Mouse (Mus musculus) ovary, postnatal 14 days (tissue): ENCODE data around the gene Eif3l.

Experiments used
- DNase-seq: peaks from one replicate; pipeline ENCODE4 v3.0.0; 2022; ENCODE audit warnings: low spot score

The Eif3l gene

DNA sequence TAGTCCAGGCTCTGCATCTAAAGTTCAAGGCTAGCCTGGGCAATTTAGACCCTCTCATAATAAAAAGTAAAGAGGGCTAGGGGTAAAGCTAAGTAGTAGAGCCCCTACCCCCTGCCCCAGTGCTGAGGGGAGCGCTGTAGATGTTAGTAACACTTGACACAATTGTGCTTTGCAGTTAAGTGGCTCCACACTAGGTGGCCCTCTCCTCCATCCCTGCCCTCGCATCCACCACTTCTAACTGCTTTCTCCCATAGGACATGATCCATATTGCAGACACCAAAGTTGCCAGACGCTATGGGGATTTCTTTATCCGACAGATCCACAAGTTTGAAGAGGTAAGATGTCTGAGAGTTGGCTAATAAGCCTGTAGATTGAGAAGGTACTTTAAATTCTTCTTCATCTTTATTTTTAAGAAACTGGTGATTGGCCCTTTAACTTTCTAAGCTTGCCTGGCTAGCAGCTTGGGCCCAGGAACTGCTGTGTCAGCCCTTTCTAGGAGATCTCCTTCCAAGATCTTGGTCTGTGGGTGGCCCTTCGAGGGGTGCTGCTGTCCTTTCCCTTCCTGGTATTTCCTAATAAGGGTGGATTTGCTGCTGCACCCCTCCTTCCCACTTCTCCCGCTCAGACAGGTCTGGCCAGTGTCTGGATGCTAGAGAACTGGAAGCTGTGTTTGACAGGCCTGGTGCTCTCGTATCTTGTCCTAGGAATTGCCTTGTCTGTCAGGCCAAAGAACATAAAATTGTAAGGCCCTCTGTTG lies 18.3 kb downstream of the Eif3l start:
- DNase-seq, result no peak

DNA sequence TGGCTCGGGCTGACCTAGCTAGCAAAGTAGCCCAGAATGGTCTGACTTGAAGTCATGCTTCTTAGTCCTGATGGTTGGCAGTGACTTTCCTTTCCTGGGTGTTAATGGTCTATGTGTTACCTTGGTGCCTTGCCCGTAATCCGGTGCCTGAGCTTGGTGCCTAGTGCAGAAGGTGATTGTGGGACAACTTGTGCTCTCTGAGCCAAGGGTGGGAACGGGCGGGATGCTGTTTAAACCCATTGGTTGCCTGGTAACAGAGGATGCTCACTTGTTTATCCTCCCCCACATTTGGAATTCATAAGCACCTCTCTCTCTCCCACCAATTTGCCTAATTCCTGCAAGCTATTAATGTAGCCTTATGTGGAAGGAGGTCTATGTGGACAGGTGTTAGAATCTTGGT lies 20.5 kb downstream of the Eif3l start:
- DNase-seq, result no peak

DNA sequence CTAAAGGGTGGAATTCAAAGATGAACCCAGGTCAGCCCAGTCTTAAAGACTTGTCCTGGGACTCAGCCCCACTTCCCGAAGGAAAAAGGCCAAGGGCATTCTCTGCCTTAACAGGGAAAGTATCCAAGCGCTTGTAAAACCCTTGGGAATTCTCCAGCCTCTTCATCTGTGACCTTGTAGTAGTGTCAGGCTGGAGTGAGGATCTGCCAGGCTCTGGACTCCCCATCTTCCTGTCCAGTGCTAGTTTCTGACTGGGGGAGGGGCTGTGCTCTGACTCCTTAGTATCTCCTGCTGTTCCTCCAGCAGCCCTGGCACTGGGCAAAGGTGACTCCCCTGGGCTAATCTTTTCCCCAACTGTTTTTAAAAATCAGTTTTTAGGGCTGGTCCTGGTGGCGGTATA lies 21.6 kb downstream of the Eif3l start:
- DNase-seq, result no peak

DNA sequence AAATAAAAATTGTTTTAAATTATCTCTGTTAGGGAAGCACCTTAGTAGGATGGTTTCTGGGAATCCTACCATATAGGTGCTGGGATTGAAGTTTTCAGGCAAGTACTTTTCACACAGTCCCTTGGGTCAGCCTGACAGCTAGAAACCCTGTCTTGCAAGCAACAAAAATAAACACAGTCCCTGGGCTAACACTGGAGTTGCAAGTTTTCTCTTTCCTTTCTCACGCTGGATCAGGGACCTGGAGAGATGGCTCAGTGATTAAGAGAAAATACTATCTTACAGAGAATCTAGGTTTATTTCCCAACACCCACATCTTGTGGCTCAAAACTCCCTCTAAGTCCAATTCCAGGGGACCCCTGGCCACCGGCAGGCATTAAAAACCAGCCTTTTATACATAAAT lies 22.2 kb downstream of the Eif3l start:
- DNase-seq, result no peak

DNA sequence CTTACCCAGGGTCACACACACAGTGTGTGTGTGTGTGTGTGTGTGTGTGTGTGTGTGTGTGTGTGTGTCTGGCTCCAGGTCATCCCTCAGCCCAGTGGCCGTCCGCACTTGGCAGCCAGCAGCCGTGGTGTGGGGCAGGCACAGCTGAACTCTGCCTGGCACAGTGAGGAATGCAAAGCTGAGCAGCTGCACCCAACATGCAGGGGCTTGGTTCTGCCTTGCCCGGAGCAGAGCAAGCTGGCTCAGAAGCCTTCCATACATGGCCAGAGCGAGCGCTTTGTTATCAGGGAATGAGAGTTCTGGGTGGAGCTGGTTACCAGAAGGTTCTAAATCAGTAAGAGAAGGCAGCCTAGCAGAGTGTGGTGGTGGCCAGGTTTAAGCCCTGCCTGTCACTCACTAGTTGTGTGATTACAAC lies 22.6 kb downstream of the Eif3l start:
- DNase-seq, result peak; percentile 36

DNA sequence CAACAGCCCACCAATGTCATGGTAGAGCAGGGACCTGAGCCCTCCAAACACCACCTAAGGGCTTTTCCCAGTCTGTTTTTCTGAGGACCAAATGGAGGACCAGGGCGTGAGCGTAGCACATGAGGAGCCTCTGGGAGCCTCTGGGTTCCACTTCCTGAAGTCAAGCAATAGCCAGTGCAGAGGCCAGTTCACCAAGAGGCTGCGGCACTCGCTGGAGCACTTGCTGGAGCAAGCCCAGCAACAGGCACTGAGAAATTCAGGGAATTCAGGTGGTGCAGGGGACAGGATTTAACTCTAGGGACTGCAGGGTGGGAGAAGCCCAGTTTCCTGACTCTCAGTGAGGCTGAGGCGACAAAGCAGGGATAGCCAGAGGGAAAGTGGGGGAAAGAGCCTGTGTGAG lies 23.2 kb downstream of the Eif3l start:
- no peak for DNase-seq

DNA sequence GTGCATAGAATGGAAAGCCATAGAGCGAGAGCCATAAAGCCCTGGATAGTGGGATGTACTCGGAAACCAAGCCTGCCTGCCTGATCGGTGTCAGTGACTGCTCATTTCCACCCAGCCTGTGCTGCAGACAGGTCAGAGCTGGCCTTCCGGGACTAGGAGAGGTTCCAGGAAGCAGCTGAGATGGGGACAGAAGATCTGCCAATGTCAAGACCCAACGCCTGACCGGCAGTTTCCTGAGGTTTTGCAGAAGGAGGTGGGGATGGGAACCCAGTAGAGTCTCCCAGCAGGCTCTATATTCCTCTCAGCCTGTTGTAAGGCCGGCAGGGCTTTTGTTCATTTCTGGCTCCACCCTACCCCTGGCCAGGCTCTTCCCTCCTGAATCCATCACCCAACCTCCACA lies 23.9 kb downstream of the Eif3l start:
- DNase-seq, result no peak

DNA sequence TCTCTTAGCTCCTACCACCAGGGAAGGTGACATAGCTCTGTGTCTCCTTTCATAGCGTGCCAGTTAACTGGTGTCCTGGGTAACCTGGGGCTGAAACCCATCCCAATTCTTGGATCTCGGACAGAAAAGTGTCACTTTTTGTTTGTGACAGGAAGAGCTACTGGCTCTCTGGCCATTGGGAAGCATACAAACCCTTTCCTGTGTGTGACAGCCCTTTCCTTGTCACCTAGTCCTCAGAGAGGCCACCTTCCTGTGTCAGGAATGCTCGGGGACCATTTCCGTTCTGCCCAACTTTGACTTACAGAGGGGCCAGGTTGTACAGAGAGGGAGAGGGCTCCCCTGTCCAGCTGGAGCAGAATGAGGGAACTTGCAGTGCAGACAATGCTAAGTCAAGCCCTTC lies 24.5 kb downstream of the Eif3l start:
- DNase-seq, result no peak

DNA sequence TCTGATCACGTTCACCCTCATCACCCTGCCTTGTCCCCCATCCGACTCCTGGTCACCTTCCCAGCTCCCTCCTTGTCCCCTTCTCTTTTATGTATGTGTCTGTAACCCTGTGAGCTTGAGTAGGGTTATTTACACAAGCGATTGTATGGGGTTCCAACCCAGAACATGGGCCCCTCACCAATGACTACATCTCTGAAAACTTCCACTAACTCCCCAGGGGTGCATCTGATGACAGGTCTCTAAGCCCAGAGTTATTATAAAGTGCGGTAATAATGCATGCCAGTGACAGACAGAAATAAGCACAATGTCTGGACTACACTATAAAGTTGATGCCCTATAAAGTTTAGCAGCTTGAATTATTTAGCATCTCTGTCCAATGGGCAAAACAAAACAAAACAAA lies 25.4 kb downstream of the Eif3l start:
- DNase-seq, result no peak

DNA sequence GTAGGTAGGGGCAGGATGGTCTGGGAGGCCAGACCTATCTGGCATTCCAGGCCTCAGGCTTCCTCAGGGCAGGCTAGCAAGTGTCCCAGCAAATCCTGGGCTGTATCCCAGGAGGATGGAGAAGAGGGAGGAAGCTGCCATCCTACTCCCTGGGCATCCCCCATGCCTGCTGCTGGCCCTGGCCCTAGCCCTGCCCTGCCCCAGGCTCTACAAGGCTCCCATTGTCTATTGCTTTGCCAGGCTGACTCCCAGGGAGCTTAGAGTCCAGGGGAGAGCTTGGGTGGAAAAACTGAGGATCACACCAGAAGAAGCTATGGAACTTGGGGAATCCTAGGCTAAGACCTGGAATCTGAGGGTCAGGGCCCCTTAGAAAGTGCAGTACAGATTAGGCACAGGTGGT lies 26.6 kb downstream of the Eif3l start:
- DNase-seq, result no peak

DNA sequence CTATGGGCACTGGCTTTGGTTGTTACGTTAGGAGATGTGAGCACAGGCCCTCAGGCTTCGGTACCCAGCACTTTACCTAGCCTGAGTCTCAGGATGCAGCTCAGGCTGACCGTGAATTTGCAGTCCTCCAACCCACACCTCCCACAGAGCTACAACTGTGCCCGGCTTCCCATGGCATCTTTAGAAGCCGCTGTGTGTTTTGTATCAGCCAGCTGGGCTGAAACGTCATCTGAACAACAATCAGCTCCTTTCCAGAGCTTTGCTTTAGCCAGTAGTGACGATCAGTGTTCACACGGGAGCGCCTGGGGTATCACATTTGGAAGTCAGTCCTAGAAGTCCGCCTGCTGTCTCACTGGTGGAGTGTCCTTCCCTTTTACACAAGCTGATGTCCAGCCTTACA lies 28.3 kb downstream of the Eif3l start:
- no peak for DNase-seq

DNA sequence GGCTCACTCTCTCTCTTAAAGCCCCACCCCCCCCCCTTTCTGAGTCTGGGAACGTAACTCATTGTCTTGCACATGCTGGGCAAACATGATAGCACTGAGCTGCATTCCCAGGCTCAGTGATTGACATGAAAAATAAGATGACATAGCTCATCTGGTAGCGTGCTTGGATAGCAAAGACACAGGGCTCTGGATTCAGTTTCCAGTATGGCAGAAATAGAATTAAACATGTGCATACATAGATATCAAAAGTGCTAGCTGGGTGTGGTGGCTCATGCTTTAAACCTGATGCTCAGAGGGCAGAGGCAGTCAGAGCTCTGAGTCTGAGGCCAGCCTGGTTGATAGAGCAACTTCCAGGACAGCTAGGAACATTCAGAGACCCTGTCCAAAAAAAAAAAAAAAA lies 30.8 kb downstream of the Eif3l start:
- no peak for DNase-seq

DNA sequence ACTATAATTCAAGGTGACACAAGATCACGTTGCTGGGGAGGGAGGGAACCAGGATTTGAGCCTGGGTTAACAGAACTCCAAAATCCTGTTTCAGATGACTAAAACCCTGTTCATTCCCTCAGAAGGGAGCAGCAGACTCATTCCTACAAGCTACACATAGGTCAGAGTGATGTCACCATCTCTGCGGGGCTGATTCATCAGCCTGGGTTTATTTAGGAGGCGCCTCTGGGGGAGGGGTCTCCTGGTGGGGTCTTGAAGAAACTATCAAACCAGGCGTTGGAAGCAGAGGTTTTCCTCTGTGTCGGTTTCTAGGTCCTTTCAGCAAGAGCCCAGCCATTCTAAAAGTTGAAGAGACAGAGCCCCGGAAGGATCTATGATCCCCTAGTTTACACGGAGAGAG lies 33.0 kb downstream of the Eif3l start:
- DNase-seq, result no peak

DNA sequence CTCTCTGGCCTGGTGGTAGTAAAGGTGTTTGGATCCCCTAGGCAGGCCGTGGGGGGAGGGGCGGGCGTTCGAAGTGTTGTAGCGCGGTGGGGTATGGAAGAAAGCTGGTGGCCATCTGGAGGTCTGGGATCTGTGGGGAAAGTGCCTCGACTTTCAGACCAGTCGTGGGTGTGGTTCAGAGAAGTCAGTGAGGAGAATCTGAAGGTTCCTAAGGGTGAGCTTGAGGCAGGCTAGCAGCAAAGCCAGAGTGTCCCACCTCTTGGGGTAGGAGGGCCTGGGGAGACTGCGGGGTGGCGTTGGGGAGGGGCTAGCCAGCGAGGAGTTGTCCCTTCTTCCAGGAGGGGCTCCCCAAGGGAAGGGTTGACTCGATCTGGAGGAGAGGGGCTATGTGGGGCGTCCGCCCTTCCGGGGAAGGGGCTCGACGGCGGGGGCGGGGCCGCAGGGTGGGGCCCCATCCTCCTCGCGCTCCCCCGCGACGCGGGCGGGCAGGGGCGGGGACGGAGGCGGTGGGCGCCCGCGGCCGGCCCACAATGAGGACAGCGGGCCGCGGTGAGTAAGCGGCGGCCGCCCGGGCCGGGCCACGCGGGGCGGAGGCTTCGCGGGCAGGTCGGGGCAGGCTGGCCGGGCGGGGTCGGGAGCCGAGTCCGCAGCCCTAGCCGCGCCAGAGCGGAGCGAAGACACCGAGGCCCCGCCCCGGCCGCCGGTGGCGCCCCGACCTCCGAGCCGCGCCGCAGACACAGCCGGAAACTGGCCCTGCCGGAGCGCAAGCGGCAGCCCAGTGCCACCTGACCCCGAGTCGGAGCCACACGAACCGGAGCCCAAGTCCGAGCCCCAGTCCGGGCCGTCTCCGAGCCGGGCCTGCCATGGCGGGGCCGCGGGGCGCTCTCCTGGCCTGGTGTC lies 33.7 kb downstream of the Eif3l start, which contains the start of gene Micall1:
Gene Micall1, plus strand, starts transcription at position 478 of the 900 bp plus-strand sequence.
- peak; percentile 57 for DNase-seq

DNA sequence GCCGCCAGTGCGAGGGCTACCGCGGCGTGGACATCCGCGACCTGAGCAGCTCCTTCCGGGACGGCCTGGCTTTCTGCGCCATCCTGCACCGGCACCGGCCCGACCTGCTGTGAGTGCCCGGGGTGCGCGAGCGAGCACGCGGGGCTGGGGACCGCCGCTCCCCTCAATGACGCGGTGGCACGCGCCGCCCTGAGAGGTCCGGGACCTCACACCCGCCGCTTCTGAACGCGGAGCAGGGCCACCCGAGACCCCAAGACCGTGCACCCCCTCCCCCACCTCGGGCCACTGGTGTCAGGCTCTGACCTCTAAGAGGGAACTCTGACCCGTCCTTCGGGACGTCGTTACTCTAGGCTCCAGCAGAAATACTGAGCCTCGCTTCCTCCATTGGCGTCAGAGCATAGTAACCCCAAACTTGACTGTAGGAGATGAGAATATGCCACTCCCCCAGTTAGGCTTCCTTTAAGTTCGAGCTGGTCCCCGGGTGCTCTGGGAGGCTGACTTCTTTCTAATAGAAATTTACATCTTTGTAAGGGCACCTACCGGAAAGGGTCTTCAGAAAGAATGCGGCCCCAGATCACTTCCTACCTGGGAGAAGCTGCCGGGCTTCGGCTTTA lies 34.4 kb downstream of the Eif3l start:
- no peak for DNase-seq

DNA sequence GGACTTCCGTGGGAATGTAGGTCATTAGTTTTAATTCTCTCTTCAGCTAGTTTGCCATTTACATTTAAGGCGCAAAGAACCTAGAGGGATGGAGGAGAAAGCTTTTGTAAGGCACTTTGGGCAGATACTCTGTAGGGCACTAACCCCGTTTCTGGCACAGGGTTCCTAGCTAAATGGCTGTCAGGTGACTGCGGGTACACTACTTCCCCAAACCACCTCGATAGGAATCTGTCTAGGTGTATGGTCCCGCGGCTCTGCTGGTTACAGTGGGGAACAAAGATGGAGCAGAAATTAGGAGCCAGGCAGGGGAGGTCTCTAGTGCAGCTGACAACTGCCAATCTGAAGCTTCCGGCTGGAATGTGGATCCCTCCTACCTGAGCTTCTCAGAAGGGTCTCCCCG lies 35.1 kb downstream of the Eif3l start:
- DNase-seq, result no peak

DNA sequence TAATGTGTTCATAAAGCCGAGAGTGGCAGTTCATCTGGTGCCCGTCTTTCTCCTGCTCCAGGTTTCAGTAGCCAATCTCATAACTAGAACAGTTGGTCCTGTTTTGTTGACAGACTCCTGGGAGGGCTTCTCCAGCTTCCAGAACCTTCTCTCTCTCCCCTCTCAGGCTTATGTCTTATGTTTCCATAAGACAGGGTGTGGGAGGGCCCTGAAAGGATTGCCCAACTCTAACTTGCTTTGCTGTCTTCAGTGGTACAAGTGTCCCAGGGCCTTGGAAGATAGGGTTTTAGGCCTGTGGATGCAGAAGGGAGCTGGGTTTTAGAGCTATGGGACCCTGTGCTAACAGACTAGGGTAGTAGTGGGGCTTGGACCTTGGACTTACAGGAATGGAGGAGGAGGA lies 35.5 kb downstream of the Eif3l start:
- no peak for DNase-seq

DNA sequence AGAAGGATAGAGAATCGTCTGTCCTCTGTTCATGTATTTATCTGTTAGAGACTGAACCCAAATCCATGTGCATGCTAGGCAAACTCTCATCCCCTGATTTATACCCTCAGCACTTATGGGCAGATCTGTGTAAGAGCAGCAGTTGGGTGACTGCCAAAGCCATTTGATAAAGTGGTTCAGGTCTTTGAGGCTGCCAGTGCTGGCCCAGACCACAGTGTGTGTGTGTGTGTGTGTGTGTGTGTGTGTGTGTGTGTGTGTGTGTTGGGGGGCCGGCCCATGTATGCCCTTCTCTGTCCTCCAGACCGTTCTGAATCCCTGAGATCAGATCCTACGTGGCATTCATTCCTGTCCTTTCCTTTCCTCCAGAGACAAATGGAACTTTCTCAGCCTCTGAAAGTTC lies 36.8 kb downstream of the Eif3l start:
- DNase-seq, result no peak

DNA sequence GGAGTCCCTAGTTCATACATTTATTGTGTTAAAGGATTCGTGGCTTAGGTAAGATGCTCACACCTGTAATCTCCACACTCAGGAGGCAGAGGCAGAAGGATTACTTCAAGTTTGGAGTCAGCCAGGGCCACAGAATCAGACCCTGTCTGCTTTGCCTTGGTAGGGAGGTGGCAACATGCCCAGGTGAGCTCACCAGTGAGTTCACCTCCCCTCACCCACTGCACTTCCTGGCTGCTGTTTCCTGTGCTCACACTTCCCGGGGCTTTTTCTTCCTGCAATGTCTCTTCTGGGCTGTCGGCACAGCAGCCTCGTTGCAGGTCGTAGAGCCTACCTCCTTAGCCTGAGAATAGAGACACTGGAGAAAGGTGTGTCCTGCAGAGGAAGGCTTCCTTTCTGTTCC lies 40.3 kb downstream of the Eif3l start:
- DNase-seq, result no peak

DNA sequence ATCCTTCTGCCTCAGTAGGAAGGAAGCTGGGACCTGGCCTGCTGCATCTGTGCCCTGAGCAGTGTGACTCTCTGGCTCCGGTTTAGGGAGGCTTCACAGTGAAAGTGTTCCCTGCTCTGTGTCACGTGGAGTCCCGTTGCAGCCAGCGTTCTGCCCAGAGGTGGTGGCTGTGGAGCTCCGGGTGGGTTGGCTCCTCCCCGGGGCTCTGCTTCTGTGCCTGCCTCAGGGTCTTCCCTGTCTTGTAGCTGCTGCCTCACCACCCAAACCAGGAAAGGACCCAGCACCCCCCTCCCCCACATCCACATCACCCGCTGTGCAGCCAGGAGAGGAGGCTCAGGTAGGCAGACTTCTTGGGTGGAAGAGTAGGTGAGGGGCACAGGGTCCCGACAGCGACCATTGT lies 44.5 kb downstream of the Eif3l start:
- no peak for DNase-seq

DNA sequence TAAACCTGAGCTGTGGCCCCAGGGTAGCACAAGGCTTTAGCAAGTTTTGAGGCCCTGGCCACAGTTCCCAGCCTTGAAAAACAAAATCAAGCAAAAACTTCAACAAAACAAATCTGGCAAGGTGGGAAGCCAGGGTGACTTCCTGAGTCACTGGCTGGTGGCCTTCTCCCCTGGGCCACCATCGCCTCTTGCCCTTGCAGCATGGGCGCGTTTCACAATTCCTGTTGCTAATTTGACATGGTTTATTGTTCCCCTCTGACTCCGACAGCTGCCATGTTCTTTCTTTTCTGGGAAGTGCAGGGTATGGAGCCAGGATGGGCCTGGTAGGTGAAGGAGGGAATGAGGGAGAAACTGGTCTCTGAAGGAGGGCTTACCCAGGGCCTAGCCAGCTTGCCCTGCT lies 47.1 kb downstream of the Eif3l start:
- no peak for DNase-seq

DNA sequence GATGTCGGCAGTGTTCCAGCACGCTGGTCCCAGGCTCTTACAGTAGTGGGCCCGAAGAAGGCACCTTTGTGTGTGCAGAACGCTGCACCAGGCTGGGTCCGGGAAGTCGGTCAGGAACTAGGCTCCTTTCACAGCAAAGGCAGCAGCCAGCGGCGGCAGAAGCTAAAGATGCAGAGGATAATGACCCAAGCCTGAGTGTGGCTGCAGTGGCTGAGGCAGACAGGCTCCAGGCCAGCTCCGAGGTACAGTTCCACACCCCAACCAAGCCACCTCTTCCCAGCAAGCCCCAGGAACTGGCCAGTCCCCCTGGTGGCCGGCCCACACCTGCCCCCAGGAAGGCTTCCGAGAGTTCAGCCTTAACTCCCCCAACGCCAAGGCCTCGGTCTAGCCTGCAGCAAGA lies 47.6 kb downstream of the Eif3l start:
- no peak for DNase-seq

DNA sequence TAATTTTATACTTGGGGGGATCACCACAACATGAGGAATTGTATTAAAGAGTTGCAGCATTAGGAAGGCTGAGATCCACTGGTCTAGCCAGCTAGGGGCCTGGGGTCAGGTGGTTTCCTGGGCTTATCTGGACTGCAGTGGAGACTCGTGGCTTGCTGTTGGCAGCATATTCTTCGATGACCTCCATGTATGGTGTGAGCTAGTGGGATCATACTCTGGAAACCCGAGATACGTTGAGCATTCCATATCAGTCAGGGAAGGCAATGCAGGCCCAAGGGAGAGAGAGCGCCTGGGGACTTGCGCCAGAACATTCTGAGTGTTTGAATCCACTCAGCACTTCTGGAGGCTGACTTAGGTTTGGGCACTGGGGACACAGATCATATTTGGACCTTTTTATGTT lies 48.8 kb downstream of the Eif3l start:
- no peak for DNase-seq
